Mouse (Mus musculus) right cerebral cortex, adult 2 months (tissue): Measurements from ENCODE around the gene Olfr784.
"Not testable (repeated sequence)": the region's sequence is repeated elsewhere in the genome, so short reads cannot be mapped to it uniquely, and the experiment has no call there.

Experiments
- DNase-seq, 2 experiments: peaks; one replicate each; pipeline ENCODE4 v3.0.0; 2021 to 2022; ENCODE audit warnings: low spot score in 2 of 2

The Olfr784 gene

GRCm38 (mm10) chr10:129383783-129384182 is at the start of gene Olfr784:
Gene Olfr784, plus strand, starts transcription at chr10:129384083.
- DNase-seq, result no peak

- DNase-seq, result no peak
Measured at GRCm38 (mm10) chr10:129348550-129348949, 35.3 kb upstream of the Olfr784 start, which contains the start of gene Olfr782. Gene Olfr782, plus strand, starts transcription at chr10:129348850.

GRCm38 (mm10) chr10:129352475-129352874 is 31.4 kb upstream of the Olfr784 start:
- not testable (repeated sequence) for DNase-seq

GRCm38 (mm10) chr10:129356496-129356895 is 27.4 kb upstream of the Olfr784 start:
- not testable (repeated sequence) for DNase-seq

GRCm38 (mm10) chr10:129357307-129357706 is 26.6 kb upstream of the Olfr784 start:
- DNase-seq, result no peak

GRCm38 (mm10) chr10:129374051-129374450 is 9.8 kb upstream of the Olfr784 start:
- not testable (repeated sequence) for DNase-seq

GRCm38 (mm10) chr10:129400892-129401291 is 17.0 kb downstream of the Olfr784 start:
- no peak for DNase-seq

- DNase-seq, result no peak
Measured at GRCm38 (mm10) chr10:129405126-129405525, 21.2 kb downstream of the Olfr784 start, which contains the start of gene Olfr785. Gene Olfr785, plus strand, starts transcription at chr10:129405426.

GRCm38 (mm10) chr10:129427006-129427405 is 43.1 kb downstream of the Olfr784 start, which contains the start of gene Olfr786:
Gene Olfr786, plus strand, starts transcription at chr10:129427306.
- DNase-seq, result no peak
